Mouse (Mus musculus) MEL (cell line): ENCODE results near the gene Gm20388. TPM values are rescaled to one million over a fixed set of nuclear protein-coding genes. Genes with fewer than 3 reads are reported as not detected.

Experiments used
- DNase-seq: peaks from one replicate; pipeline ENCODE4 v3.0.0; 2011; ENCODE audit warnings: low read depth, low spot score
- H3K27ac ChIP-seq: 2 replicates; pipeline ENCODE4 v1.5.1; 2012; ENCODE audit warnings: low read depth, mild to moderate bottlenecking, control low read depth, low read length, moderate library complexity; ENCODE audit not compliant: control insufficient read depth
- H3K27me3 ChIP-seq, 2 experiments: fragments of 150-350 bp in 1 of 2; sonication (generic) in 1 of 2; 2 replicates each; pipeline ENCODE4 v1.6.1; 2012; ENCODE audit warnings: low read length in 2 of 2, mild to moderate bottlenecking in 2 of 2, improper control_type of control experiment in 1 of 2, moderate library complexity in 1 of 2; ENCODE audit not compliant: insufficient read depth in 2 of 2, control insufficient read depth in 1 of 2
- H3K36me3 ChIP-seq, 2 experiments: 2 replicates each; pipeline ENCODE4 v1.6.1; 2012 to 2014; ENCODE audit warnings: low read length in 2 of 2, improper control_type of control experiment in 1 of 2, inconsistent platforms in 1 of 2, mild to moderate bottlenecking in 1 of 2; ENCODE audit not compliant: insufficient read depth in 2 of 2, control insufficient read depth in 1 of 2
- H3K4me1 ChIP-seq, 2 experiments: fragments of 150-350 bp in 1 of 2; sonication (generic) in 1 of 2; 2 replicates each; pipeline ENCODE4 v1.6.1; 2012; ENCODE audit warnings: low read length in 2 of 2, improper control_type of control experiment in 1 of 2, mild to moderate bottlenecking in 1 of 2; ENCODE audit not compliant: insufficient read depth in 2 of 2, control insufficient read depth in 1 of 2
- H3K4me3 ChIP-seq, 2 experiments: fragments of 150-350 bp in 1 of 2; sonication (generic) in 1 of 2; 2 replicates each; pipeline ENCODE4 v1.5.1; 2012; ENCODE audit warnings: low read depth in 2 of 2, low read length in 2 of 2, mild to moderate bottlenecking in 2 of 2, moderate library complexity in 2 of 2, control low read depth in 1 of 2, improper control_type of control experiment in 1 of 2; ENCODE audit not compliant: control insufficient read depth in 1 of 2, insufficient read depth in 1 of 2
- H3K79me2 ChIP-seq: 2 replicates; pipeline ENCODE4 v1.6.1; 2012; ENCODE audit warnings: mild to moderate bottlenecking, low read length, moderate library complexity; ENCODE audit not compliant: control insufficient read depth, poor library complexity, insufficient read depth
- H3K9ac ChIP-seq: 2 replicates; pipeline ENCODE4 v1.6.1; 2012; ENCODE audit warnings: low read depth, mild to moderate bottlenecking, control low read depth, low read length, moderate library complexity; ENCODE audit not compliant: control insufficient read depth, poor library complexity, severe bottlenecking
- H3K9me3 ChIP-seq: fragments of 150-350 bp; sonication (generic); replicated peaks from 2 replicates; pipeline ENCODE4 v1.6.1; 2012; ENCODE audit warnings: mild to moderate bottlenecking, low read length, improper control_type of control experiment, moderate library complexity; ENCODE audit not compliant: insufficient read depth
- CHD1 ChIP-seq: IDR thresholded peaks from 2 replicates; pipeline ENCODE4 v1.6.1; 2012; ENCODE audit warnings: low read depth, mild to moderate bottlenecking, inconsistent platforms, low read length, improper control_type of control experiment
- E2F4 ChIP-seq: IDR thresholded peaks from 2 replicates; pipeline ENCODE4 v1.6.1; 2011; ENCODE audit warnings: low read depth, low read length, improper control_type of control experiment, borderline replicate concordance
- ELF1 ChIP-seq: IDR thresholded peaks from 2 replicates; pipeline ENCODE4 v1.6.1; 2014; ENCODE audit warnings: low read depth, mild to moderate bottlenecking, inconsistent platforms, low read length, improper control_type of control experiment, moderate library complexity
- EP300 ChIP-seq, 2 experiments: IDR thresholded peaks; 2 replicates each; pipeline ENCODE4 v1.6.1; 2011; ENCODE audit warnings: improper control_type of control experiment in 2 of 2, low read length in 2 of 2, low read depth in 1 of 2, mild to moderate bottlenecking in 1 of 2
- ETS1 ChIP-seq: IDR thresholded peaks from 2 replicates; pipeline ENCODE4 v1.6.1; 2012; ENCODE audit warnings: low read depth, mild to moderate bottlenecking, inconsistent platforms, low read length, improper control_type of control experiment, moderate library complexity
- GABPA ChIP-seq: IDR thresholded peaks from 2 replicates; pipeline ENCODE4 v1.6.1; 2012; ENCODE audit warnings: low read depth, mild to moderate bottlenecking, inconsistent platforms, low read length, improper control_type of control experiment, moderate library complexity
- GATA1 ChIP-seq: IDR thresholded peaks from 2 replicates; pipeline ENCODE4 v1.6.1; 2011; ENCODE audit warnings: low read depth, low read length, improper control_type of control experiment
- KAT2A ChIP-seq: conservative IDR thresholded peaks from 2 replicates; pipeline ENCODE4 v1.6.1; 2012; ENCODE audit warnings: low read depth, low read length, improper control_type of control experiment, inconsistent platforms
- MAFK ChIP-seq: IDR thresholded peaks from 2 replicates; pipeline ENCODE4 v1.6.1; 2011; ENCODE audit warnings: low read depth, mild to moderate bottlenecking, low read length, improper control_type of control experiment, borderline replicate concordance
- MEF2A ChIP-seq: IDR thresholded peaks from 2 replicates; pipeline ENCODE4 v1.6.1; 2014; ENCODE audit warnings: low read depth, mild to moderate bottlenecking, inconsistent platforms, low read length, improper control_type of control experiment; ENCODE audit not compliant: poor library complexity, insufficient replicate concordance, severe bottlenecking; ENCODE audit errors: extremely low read depth
- POLR2AphosphoS2 ChIP-seq: IDR thresholded peaks from 2 replicates; pipeline ENCODE4 v1.6.1; 2011; ENCODE audit warnings: low read length, improper control_type of control experiment
- RAD21 ChIP-seq: IDR thresholded peaks from 2 replicates; pipeline ENCODE4 v1.6.1; 2011; ENCODE audit warnings: mild to moderate bottlenecking, low read depth, low read length, improper control_type of control experiment
- RCOR1 ChIP-seq: IDR thresholded peaks from 2 replicates; pipeline ENCODE4 v1.6.1; 2012; ENCODE audit warnings: low read depth, mild to moderate bottlenecking, inconsistent platforms, low read length, improper control_type of control experiment
- TCF12 ChIP-seq: IDR thresholded peaks from 2 replicates; pipeline ENCODE4 v1.6.1; 2014; ENCODE audit warnings: low read depth, mild to moderate bottlenecking, inconsistent platforms, low read length, improper control_type of control experiment, moderate library complexity
- UBTF ChIP-seq: IDR thresholded peaks from 2 replicates; pipeline ENCODE4 v1.6.1; 2012; ENCODE audit warnings: low read depth, mild to moderate bottlenecking, inconsistent platforms, low read length, improper control_type of control experiment, moderate library complexity, borderline replicate concordance; ENCODE audit not compliant: insufficient read depth
- USF2 ChIP-seq, 2 experiments: IDR thresholded peaks; 2 replicates each; pipeline ENCODE4 v1.6.1; 2011 to 2012; ENCODE audit warnings: improper control_type of control experiment in 2 of 2, low read length in 2 of 2, borderline replicate concordance in 1 of 2, inconsistent platforms in 1 of 2, low read depth in 1 of 2, mild to moderate bottlenecking in 1 of 2; ENCODE audit not compliant: insufficient read depth in 1 of 2
- ZC3H11A ChIP-seq: IDR thresholded peaks from 2 replicates; pipeline ENCODE4 v1.6.1; 2012; ENCODE audit warnings: low read depth, mild to moderate bottlenecking, inconsistent platforms, low read length, improper control_type of control experiment
- ZKSCAN1 ChIP-seq: IDR thresholded peaks from 2 replicates; pipeline ENCODE4 v1.6.1; 2012; ENCODE audit warnings: low read depth, mild to moderate bottlenecking, inconsistent platforms, low read length, improper control_type of control experiment, moderate library complexity
- ZMIZ1 ChIP-seq: IDR thresholded peaks from 2 replicates; pipeline ENCODE4 v1.6.1; 2012; ENCODE audit warnings: low read depth, mild to moderate bottlenecking, inconsistent platforms, low read length, improper control_type of control experiment, moderate library complexity
- ZNF384 ChIP-seq: IDR thresholded peaks from 2 replicates; pipeline ENCODE4 v1.6.1; 2012; ENCODE audit warnings: low read depth, mild to moderate bottlenecking, inconsistent platforms, low read length, improper control_type of control experiment
- polyA plus RNA-seq, 2 experiments: library from polyadenylated mRNA; stranded (reverse) in 1 of 2; unstranded in 1 of 2; fragments of >175 nt in 1 of 2; fragments of >200 nt in 1 of 2; gene quantifications; 2 replicates each; pipeline versions ENCODE4 v1.2.1 to v1.2.4; 2012; ENCODE audit warnings: low replicate concordance in 2 of 2, low read depth in 1 of 2; ENCODE audit not compliant: insufficient read length in 2 of 2, insufficient read depth in 1 of 2, missing spikeins in 1 of 2
- total RNA-seq: library from RNA; depleted of rRNA; stranded (reverse); fragments of 300-350 nt; gene quantifications from 2 replicates; pipeline ENCODE4 v1.2.3, GENCODE M21; 2012

Gene Gm20388
- total and polyA plus RNA-seq, 3 experiments, result 11.1 to 17.8 TPM; not detected in 1

DNA sequence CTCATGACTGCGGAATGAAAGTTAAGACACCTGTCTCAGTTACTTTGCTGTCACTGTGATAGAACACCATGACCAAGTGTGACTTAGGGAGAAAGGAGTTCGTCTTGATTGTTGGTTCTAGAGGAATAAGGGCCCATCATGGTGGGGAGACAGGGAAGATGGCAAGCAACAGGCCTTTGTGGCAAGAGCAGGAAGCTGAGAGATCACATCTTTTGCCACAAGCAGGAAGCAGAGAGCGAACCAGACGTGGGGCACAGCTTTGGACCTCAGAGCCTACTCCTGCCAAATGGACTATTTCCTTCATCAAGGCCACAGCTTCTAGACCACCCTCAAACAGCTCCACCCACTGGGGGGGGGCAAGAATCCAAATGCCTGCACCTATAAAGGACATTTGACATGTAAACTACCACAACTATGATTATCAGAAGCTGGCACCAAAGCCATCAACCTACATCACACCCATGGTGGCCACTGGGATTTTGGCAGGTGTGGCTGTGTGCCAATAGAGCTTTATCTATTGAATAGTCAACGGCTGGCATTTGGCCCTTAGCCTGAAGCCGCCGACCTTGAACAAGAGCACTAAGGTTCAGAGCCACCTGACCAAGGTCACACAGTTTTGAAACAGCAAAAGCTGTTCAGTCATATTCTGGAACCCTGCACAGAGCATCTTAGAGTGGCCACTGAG is 2854.3 kb downstream of the Gm20388 start (continued):
- TF ChIP-seq POLR2AphosphoS2 (peak; percentile 68; the same call in 1 of the 2 replicates), KAT2A (no peak), ETS1 (peak; percentile 72), MAFK (no peak), UBTF (no peak), CHD1 (no peak; the same call in 1 of the 2 replicates)
- TF ChIP-seq, all 39 proteins: peak for 18

GRCm38 (mm10) chr8:122766189-122766588 is 2855.5 kb downstream of the Gm20388 start:
- Histone ChIP-seq H3K27ac (peak overlapping the region; percentile 17; the same call in 1 of the 2 replicates), H3K4me3 (no peak overlapping the region), H3K9ac (no peak overlapping the region), H3K27me3 (no peaks in the 10 kb centered on the region), H3K79me2 (peaks cover 17% of the 10 kb centered on the region), H3K4me1 (peaks cover 49 to 59% of the 10 kb centered on the region in 2 experiments), H3K36me3 (peaks cover 0 to 56% of the 10 kb centered on the region in 2 experiments; a peak in 2 of 4 replicates), H3K9me3 (no peaks in the 10 kb centered on the region)
- no peak for TF ChIP-seq USF2 (IDR thresholded peaks at IDR 0.05; ENCODE audit: borderline replicate concordance in 1 of 2, insufficient read depth in 1 of 2, low read depth in 1 of 2, low read length in 2 of 2)
- TF ChIP-seq TCF12, result peak; percentile 35; the same call in 1 of the 2 replicates
- DNase-seq, result no peak

- Histone ChIP-seq H3K9ac (peak overlapping the region; percentile 52), H3K27me3 (no peaks in the 10 kb centered on the region)
- DNase-seq, result no peak
- no peak for TF ChIP-seq ETS1
- no peak for TF ChIP-seq GABPA
- TF ChIP-seq RAD21, result no peak
- no peak for TF ChIP-seq MEF2A
- TF ChIP-seq ZNF384, result no peak
- no peak for TF ChIP-seq RCOR1
- TF ChIP-seq GATA1, result no peak
- no peak for TF ChIP-seq MAFK
- TF ChIP-seq EP300 (IDR thresholded peaks at IDR 0.05; ENCODE audit: low read depth in 1 of 2, low read length in 2 of 2), result no peak
- no peak for TF ChIP-seq ZMIZ1
- no peak for TF ChIP-seq ZC3H11A
- no peak for TF ChIP-seq E2F4
- TF ChIP-seq ELF1, result no peak
- TF ChIP-seq KAT2A, result no peak
- no peak for TF ChIP-seq ZKSCAN1
- TF ChIP-seq, all 39 proteins: peak for 0
- peaks cover 44 to 54% of the 10 kb centered on the region in 2 experiments for H3K4me1 ChIP-seq
- peaks cover 0 to 50% of the 10 kb centered on the region in 2 experiments; a peak in 2 of 4 replicates for H3K36me3 ChIP-seq
- peaks cover 12% of the 10 kb centered on the region for H3K79me2 ChIP-seq
- H3K27ac ChIP-seq, result peak overlapping the region; percentile 74
- H3K4me3 ChIP-seq, result no peak overlapping the region; a peak in 1 of 4 replicates
- H3K9me3 ChIP-seq, result no peaks in the 10 kb centered on the region
These were observed 2856.1 kb downstream of the Gm20388 start for GRCm38 (mm10) chr8:122766647-122767200.
